Mouse (Mus musculus): ENCODE measurements around the gene Utrn.

DNA sequence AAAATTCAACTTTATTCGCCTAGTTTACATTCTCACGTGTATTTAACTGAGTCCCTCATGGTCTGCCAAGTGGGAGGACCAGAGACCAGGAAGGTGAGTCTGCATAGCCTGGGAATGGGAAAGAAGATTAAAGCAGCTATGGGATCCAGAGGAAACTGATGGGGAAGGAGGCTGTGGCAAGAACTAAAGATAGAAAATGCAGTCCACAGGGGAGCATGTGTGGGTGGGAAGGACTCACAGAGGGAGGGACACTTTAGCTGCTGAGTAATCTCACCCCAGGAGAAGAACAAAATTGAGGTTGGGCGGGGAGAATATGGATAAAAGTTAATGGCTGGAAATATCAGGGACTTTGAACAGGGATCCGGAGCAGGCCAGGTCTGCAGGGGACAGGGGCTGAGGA is 229.5 kb downstream of the Utrn start:
- TF ChIP-seq CTCF (IDR thresholded peaks at IDR 0.05; ENCODE audit: extremely low read depth, insufficient read depth, low read length), result no peak
- no peak for TF ChIP-seq POLR2A (IDR thresholded peaks at IDR 0.05; ENCODE audit: extremely low read depth, insufficient read depth, low read length)

Measured in cortical plate, adult 2 months (tissue).